15 mouse cellular contexts compared by ENCODE assay signal in genomic region chr8:50592899-50593454, GRCm38 (mm10).
"Had no signal": no experiment of that assay in that cellular context is flagged by ENCODE, and none has a peak within 500 bp of the region (broad histone marks: within the 10 kb centered on the region; RNA-seq: fewer than 3 reads in every experiment).

No protein-coding gene starts in this region.

- H3K4me2 ChIP-seq: limb, embryonic 12.5 days; liver, embryonic 13.5 days; lung, embryonic 15.5 days had no signal

- H3K9ac ChIP-seq: limb, embryonic 12.5 days; liver, embryonic 13.5 days; liver, postnatal 0 days; lung, embryonic 15.5 days had no signal

- H3K4me1 ChIP-seq: limb, embryonic 12.5 days; liver, embryonic 13.5 days; lung, embryonic 15.5 days; megakaryocyte, embryonic 14.5 days had no signal

- DNase-seq: kidney, adult 18-20 months; kidney, postnatal 10 days; kidney, postnatal 4 days; liver; liver, embryonic 13.5 days; liver, postnatal 0 days; lung, postnatal 14 days; right cerebral cortex, adult 18-20 months; right cerebral cortex, postnatal 25 days; thymus, postnatal 36 days had no signal

- ATAC-seq: liver, postnatal 0 days had no signal

- H3K4me3 ChIP-seq: layer of hippocampus, adult 2 months; limb, embryonic 12.5 days; liver, embryonic 13.5 days; lung, embryonic 15.5 days; megakaryocyte, embryonic 14.5 days had no signal

- H3K36me3 ChIP-seq: limb, embryonic 12.5 days; liver, embryonic 13.5 days; lung, embryonic 15.5 days had no signal

- H3K27me3 ChIP-seq: limb, embryonic 12.5 days; liver, embryonic 13.5 days; lung, embryonic 15.5 days; megakaryocyte, embryonic 14.5 days had no signal

- H3K9me3 ChIP-seq: limb, embryonic 12.5 days; liver, embryonic 13.5 days; lung, embryonic 15.5 days; megakaryocyte, embryonic 14.5 days had no signal

- H3K27ac ChIP-seq: layer of hippocampus, adult 2 months; limb, embryonic 12.5 days; liver, embryonic 13.5 days; lung, embryonic 15.5 days; macrophage had no signal
